Mouse (Mus musculus): Measurements from ENCODE around the gene St6galnac3. TPM values are rescaled to one million over a fixed set of nuclear protein-coding genes. Genes with fewer than 3 reads are reported as not detected.

The St6galnac3 gene
- total and polyA plus RNA-seq, 2 experiments from 2014 or later, result 6.9 to 16.6 TPM

DNA sequence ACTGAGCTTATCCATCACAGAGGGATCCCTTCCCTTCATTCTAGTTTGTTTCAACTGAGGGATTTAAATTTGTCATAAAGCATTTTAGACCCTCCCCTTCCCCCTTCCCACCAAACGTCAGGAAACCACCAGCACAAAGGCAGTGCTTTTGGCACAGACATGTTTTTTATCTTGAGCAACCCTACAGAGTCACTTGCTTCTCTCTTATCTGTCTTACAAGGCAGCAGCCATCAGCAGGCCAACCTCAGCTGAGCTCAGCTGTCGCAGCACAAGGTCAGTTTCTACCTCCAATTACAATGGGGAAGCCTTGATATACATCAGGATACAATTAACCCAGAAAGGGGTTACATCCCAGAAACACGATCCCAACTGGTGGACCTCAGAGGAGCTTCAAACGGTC is 33.4 kb downstream of the St6galnac3 start:
- no peaks in the 10 kb centered on the region for H3K36me3 ChIP-seq (ENCODE audit: insufficient read depth)
- no peak overlapping the region for H3K27ac ChIP-seq (ENCODE audit: low read depth, low read length)
- ATAC-seq, result no peak
- no peak overlapping the region for H3K4me2 ChIP-seq (ENCODE audit: low read depth)
- no peaks in the 10 kb centered on the region for H3K9me3 ChIP-seq (ENCODE audit: low read length)
- H3K27me3 ChIP-seq (ENCODE audit: insufficient read depth, low read length), result no peaks in the 10 kb centered on the region
- H3K4me1 ChIP-seq (ENCODE audit: insufficient read depth), result no peaks in the 10 kb centered on the region
- H3K4me3 ChIP-seq (ENCODE audit: low read depth, low read length), result no peak overlapping the region
- no peak overlapping the region for H3K9ac ChIP-seq
- TF ChIP-seq CTCF (IDR thresholded peaks at IDR 0.05; ENCODE audit: low read depth), result no peak
- WGBS, result 54% methylated on average over 4 of the region's 4 CpGs
- DNase-seq, result no peak

- no peaks in the 10 kb centered on the region for H3K36me3 ChIP-seq (ENCODE audit: insufficient read depth)
- H3K4me3 ChIP-seq (ENCODE audit: low read depth, low read length), result no peak overlapping the region
- ATAC-seq (no peak), DNase-seq (no peak)
- no peak overlapping the region for H3K9ac ChIP-seq
- TF ChIP-seq CTCF (IDR thresholded peaks at IDR 0.05; ENCODE audit: low read depth), result no peak
- H3K4me1 ChIP-seq (ENCODE audit: insufficient read depth), result no peaks in the 10 kb centered on the region
- H3K9me3 ChIP-seq (ENCODE audit: low read length), result no peaks in the 10 kb centered on the region
- H3K27me3 ChIP-seq (ENCODE audit: insufficient read depth, low read length), result no peaks in the 10 kb centered on the region
- 79% methylated on average over 2 of the region's 2 CpGs for WGBS
- no peak overlapping the region for H3K4me2 ChIP-seq (ENCODE audit: low read depth)
- H3K27ac ChIP-seq (ENCODE audit: low read depth, low read length), result no peak overlapping the region
Observed at GRCm38 (mm10) chr3:153690553-153690952, 34.4 kb downstream of the St6galnac3 start.

DNA sequence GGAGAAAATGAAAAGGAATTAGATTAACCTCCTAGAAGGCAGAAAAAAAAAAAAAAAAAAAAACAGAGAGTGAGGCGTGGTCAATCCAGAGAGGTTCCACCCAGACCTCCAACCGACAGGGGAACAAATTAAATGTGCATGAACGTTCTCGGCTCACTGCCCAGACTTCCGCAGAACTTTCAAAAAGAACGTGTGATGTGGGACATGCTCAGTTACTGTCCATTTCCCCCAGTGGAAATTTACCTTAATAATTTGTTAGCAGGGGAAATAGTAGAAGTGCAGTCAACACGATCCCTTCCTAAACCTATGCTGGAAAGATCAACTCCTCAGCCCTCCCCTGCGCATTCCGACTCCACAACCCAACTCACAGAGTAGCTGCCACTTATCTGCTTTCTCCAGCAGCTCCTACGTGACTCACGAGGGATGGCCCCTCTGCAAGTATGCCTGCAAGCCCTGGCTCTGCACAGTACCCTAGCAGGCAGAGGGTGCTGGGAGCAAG is 35.1 kb downstream of the St6galnac3 start:
- TF ChIP-seq CTCF (IDR thresholded peaks at IDR 0.05; ENCODE audit: low read depth), result no peak
- no peak overlapping the region for H3K27ac ChIP-seq (ENCODE audit: low read depth, low read length)
- H3K9me3 ChIP-seq (ENCODE audit: low read length), result no peaks in the 10 kb centered on the region
- H3K27me3 ChIP-seq (ENCODE audit: insufficient read depth, low read length), result no peaks in the 10 kb centered on the region
- ATAC-seq (no peak), DNase-seq (no peak)
- H3K4me2 ChIP-seq (ENCODE audit: low read depth), result no peak overlapping the region
- H3K4me1 ChIP-seq (ENCODE audit: insufficient read depth), result no peaks in the 10 kb centered on the region
- H3K36me3 ChIP-seq (ENCODE audit: insufficient read depth), result no peaks in the 10 kb centered on the region
- no peak overlapping the region for H3K4me3 ChIP-seq (ENCODE audit: low read depth, low read length)
- no peak overlapping the region for H3K9ac ChIP-seq
- WGBS, result 61% methylated on average over 11 of the region's 11 CpGs

DNA sequence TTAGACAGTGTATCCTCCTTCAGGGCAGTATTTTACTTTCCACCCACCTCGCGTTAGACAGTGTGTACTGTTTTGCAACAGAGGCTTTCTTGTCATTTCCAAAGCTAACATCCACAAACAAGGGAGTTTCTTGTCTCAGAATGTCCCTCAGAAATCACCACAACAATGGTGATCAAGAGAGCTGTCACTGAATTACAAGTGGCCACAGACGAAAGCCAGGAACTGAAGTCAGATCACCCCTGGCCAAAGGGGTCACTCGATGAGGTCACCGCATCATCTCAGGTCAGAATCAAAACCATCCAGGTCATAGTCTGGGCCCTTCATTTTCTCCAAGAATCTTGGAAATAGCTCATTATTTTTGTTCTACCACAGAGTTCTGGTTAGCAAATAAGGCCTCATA is 37.1 kb downstream of the St6galnac3 start:
- no peaks in the 10 kb centered on the region for H3K36me3 ChIP-seq (ENCODE audit: insufficient read depth)
- no peak overlapping the region for H3K4me2 ChIP-seq (ENCODE audit: low read depth)
- DNase-seq (no peak), ATAC-seq (no peak)
- WGBS, result 80% methylated on average over 5 of the region's 5 CpGs
- no peak overlapping the region for H3K4me3 ChIP-seq (ENCODE audit: low read depth, low read length)
- TF ChIP-seq CTCF (IDR thresholded peaks at IDR 0.05; ENCODE audit: low read depth), result no peak
- no peak overlapping the region for H3K27ac ChIP-seq (ENCODE audit: low read depth, low read length)
- H3K9me3 ChIP-seq (ENCODE audit: low read length), result no peaks in the 10 kb centered on the region
- no peaks in the 10 kb centered on the region for H3K4me1 ChIP-seq (ENCODE audit: insufficient read depth)
- H3K9ac ChIP-seq, result no peak overlapping the region
- no peaks in the 10 kb centered on the region for H3K27me3 ChIP-seq (ENCODE audit: insufficient read depth, low read length)

DNA sequence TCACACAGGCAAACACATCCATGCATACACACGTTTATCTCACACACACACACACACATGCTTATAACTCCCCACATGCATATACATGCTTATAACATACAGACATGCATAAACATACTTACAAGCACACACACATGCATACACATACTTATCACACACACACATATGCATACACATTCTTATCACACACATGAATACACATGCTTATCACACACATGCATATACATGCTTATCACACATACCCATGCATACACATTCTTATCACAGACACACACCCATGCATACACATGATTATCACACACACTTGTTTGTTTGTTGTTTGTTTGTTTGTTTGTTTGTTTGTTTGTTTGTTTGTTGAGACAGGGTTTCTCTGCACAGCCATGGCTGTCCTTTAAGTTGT is 40.1 kb downstream of the St6galnac3 start:
- no peaks in the 10 kb centered on the region for H3K9me3 ChIP-seq (ENCODE audit: low read length)
- no peak overlapping the region for H3K9ac ChIP-seq
- ATAC-seq (no peak), DNase-seq (no peak)
- no peaks in the 10 kb centered on the region for H3K27me3 ChIP-seq (ENCODE audit: insufficient read depth, low read length)
- 88% methylated on average over 1 of the region's 1 CpGs for WGBS
- no peaks in the 10 kb centered on the region for H3K4me1 ChIP-seq (ENCODE audit: insufficient read depth)
- H3K4me2 ChIP-seq (ENCODE audit: low read depth), result no peak overlapping the region
- TF ChIP-seq CTCF (IDR thresholded peaks at IDR 0.05; ENCODE audit: low read depth), result no peak
- H3K36me3 ChIP-seq (ENCODE audit: insufficient read depth), result no peaks in the 10 kb centered on the region
- no peak overlapping the region for H3K4me3 ChIP-seq (ENCODE audit: low read depth, low read length)
- no peak overlapping the region for H3K27ac ChIP-seq (ENCODE audit: low read depth, low read length)

DNA sequence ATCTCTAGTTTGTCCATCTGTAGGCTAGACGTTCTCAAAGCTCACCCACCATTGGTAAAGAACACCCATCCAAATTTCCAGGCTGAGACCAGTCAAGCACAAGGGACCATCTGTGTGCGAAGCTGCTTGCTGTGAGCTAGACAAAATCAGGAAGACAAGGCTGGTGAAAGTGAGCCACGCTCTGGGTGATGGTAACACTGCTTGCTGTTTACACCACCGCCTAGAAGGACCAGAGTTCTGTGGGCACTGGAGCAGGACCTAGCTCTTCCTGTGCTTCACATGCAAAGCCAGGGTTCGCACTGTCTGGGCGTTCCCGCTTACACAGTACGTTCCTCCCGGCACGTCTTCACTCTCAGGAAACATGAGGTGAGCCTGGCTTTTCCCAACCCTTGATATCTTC is 42.7 kb downstream of the St6galnac3 start:
- no peaks in the 10 kb centered on the region for H3K27me3 ChIP-seq (ENCODE audit: insufficient read depth, low read length)
- DNase-seq, result no peak
- no peaks in the 10 kb centered on the region for H3K9me3 ChIP-seq (ENCODE audit: low read length)
- no peak for TF ChIP-seq CTCF (IDR thresholded peaks at IDR 0.05; ENCODE audit: low read depth)
- H3K9ac ChIP-seq, result no peak overlapping the region
- ATAC-seq, result no peak
- no peaks in the 10 kb centered on the region for H3K36me3 ChIP-seq (ENCODE audit: insufficient read depth)
- H3K4me2 ChIP-seq (ENCODE audit: low read depth), result no peak overlapping the region
- 92% methylated on average over 10 of the region's 10 CpGs for WGBS
- H3K4me3 ChIP-seq (ENCODE audit: low read depth, low read length), result no peak overlapping the region
- no peaks in the 10 kb centered on the region for H3K4me1 ChIP-seq (ENCODE audit: insufficient read depth)
- H3K27ac ChIP-seq (ENCODE audit: low read depth, low read length), result no peak overlapping the region

DNA sequence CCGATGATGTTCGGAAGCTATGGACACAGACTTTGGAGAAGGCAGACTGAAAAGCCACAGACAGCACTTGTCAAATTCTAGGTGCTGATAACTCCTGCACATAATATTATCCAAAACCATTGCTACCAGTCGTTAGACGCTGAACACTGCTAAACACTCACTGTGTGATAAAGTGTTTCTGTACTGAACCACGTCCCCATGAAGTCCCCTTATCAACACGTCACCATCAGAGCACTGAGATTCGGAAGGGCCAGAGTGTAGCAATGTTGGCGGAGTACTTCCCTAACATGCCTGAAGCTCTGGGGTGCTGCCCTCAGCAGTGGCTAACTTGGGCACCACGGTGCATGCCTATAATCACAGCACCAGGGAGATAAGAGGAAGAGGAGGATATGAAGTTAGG is 43.3 kb downstream of the St6galnac3 start:
- no peak for ATAC-seq
- Histone ChIP-seq H3K4me2 (ENCODE audit: low read depth) (no peak overlapping the region), H3K36me3 (ENCODE audit: insufficient read depth) (no peaks in the 10 kb centered on the region), H3K4me3 (ENCODE audit: low read depth, low read length) (no peak overlapping the region), H3K9me3 (ENCODE audit: low read length) (no peaks in the 10 kb centered on the region), H3K9ac (no peak overlapping the region), H3K27ac (ENCODE audit: low read depth, low read length) (no peak overlapping the region), H3K27me3 (ENCODE audit: insufficient read depth, low read length) (no peaks in the 10 kb centered on the region), H3K4me1 (ENCODE audit: insufficient read depth) (no peaks in the 10 kb centered on the region)
- 94% methylated on average over 9 of the region's 9 CpGs for WGBS
- no peak for DNase-seq
- no peak for TF ChIP-seq CTCF (IDR thresholded peaks at IDR 0.05; ENCODE audit: low read depth)

DNA sequence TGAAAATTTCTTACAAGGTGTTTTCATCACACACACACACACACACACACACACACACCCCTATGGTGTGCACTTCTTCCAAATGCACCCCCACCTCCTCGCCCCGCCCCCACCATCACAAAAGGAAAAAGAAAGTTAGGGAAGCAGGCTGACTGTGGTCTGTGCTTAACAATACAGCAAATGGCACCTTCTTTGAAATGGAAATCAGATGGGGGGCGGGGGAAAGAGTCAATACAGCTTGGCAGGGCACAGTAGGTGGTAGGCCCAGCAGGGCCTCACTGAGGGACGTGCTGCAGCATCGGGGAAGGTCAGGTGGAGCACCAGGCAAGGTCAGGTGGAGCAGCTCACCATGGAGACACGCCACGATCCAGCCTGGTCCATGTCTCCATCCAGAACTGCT is 49.1 kb downstream of the St6galnac3 start:
- 14% methylated on average over 7 of the region's 7 CpGs for WGBS
- Histone ChIP-seq H3K27me3 (ENCODE audit: insufficient read depth, low read length) (no peaks in the 10 kb centered on the region), H3K36me3 (ENCODE audit: insufficient read depth) (no peaks in the 10 kb centered on the region), H3K4me3 (ENCODE audit: low read depth, low read length) (no peak overlapping the region), H3K4me2 (ENCODE audit: low read depth) (no peak overlapping the region), H3K27ac (ENCODE audit: low read depth, low read length) (no peak overlapping the region), H3K9me3 (ENCODE audit: low read length) (no peaks in the 10 kb centered on the region), H3K4me1 (ENCODE audit: insufficient read depth) (no peaks in the 10 kb centered on the region), H3K9ac (no peak overlapping the region)
- ATAC-seq, result no peak
- no peak for DNase-seq
- no peak for TF ChIP-seq CTCF (IDR thresholded peaks at IDR 0.05; ENCODE audit: low read depth)
